In genomic region chr12:25096640-25097051, GRCm38 (mm10) we compare ENCODE assay signal across 8 mouse cellular contexts. TPM values are rescaled to one million over a fixed set of nuclear protein-coding genes. Genes with fewer than 3 reads are reported as not detected.
DNase-seq lines count a peak whose midpoint lies in the region; ATAC-seq and TF ChIP-seq lines count a peak whose summit lies in the region.

No protein-coding gene starts in this region.

- peak overlapping the region; percentile 58; the same call in 1 of the 2 replicates for H3K9ac ChIP-seq in hindbrain, embryonic 11.5 days (ENCODE audit: low read depth, low read length)
- peak overlapping the region; percentile 53 for H3K9ac ChIP-seq in liver, embryonic 12.5 days

- no peak for TF ChIP-seq POLR2A in bone marrow macrophage, adult 2 months (IDR thresholded peaks at IDR 0.05; ENCODE audit: borderline replicate concordance, low read depth, low read length)

- no peak for TF ChIP-seq CTCF in bone marrow macrophage, adult 2 months (IDR thresholded peaks at IDR 0.05; ENCODE audit: low read depth, low read length)

- H3K36me3 ChIP-seq in hindbrain, embryonic 11.5 days (ENCODE audit: control insufficient read depth, insufficient read depth, low read length), result no peaks in the 10 kb centered on the region
- H3K36me3 ChIP-seq in liver, embryonic 12.5 days, result no peaks in the 10 kb centered on the region

- H3K4me1 ChIP-seq in bone marrow macrophage, adult 2 months (ENCODE audit: control insufficient read depth, insufficient read depth, low read length), result peaks cover 17% of the 10 kb centered on the region
- peaks cover 19% of the 10 kb centered on the region; the same call in 1 of the 2 replicates for H3K4me1 ChIP-seq in hindbrain, embryonic 11.5 days (replicated peaks; ENCODE audit: control insufficient read depth, insufficient read depth, low read length)
- peaks cover 38% of the 10 kb centered on the region for H3K4me1 ChIP-seq in liver, embryonic 12.5 days

- under 1% methylated on average over 15 of the region's 15 CpGs for WGBS in hindbrain, embryonic 11.5 days
- 2% methylated on average over 15 of the region's 15 CpGs for WGBS in liver, embryonic 12.5 days (ENCODE audit: insufficient replicate concordance)

- peak overlapping the region; percentile 95 for H3K4me2 ChIP-seq in hindbrain, embryonic 11.5 days (replicated peaks; ENCODE audit: low read depth, low read length)
- peak overlapping the region; percentile 70 for H3K4me2 ChIP-seq in liver, embryonic 12.5 days

- H3K9me3 ChIP-seq in hindbrain, embryonic 11.5 days (ENCODE audit: control insufficient read depth, low read length), result no peaks in the 10 kb centered on the region
- H3K9me3 ChIP-seq in liver, embryonic 12.5 days (replicated peaks), result no peaks in the 10 kb centered on the region

- no peaks in the 10 kb centered on the region for H3K27me3 ChIP-seq in hindbrain, embryonic 11.5 days (ENCODE audit: control insufficient read depth, insufficient read depth, low read length)
- H3K27me3 ChIP-seq in liver, embryonic 12.5 days (replicated peaks), result peaks cover 98% of the 10 kb centered on the region

- H3K27ac ChIP-seq in bone marrow macrophage, adult 2 months (ENCODE audit: insufficient read depth, low read depth, low read length), result peak overlapping the region; percentile 82
- H3K27ac ChIP-seq in hindbrain, embryonic 11.5 days (ENCODE audit: low read depth, low read length), result peak overlapping the region; percentile 83
- H3K27ac ChIP-seq in liver, embryonic 12.5 days, result peak overlapping the region; percentile 65

- H3K4me3 ChIP-seq in bone marrow macrophage, adult 2 months (ENCODE audit: insufficient read depth, low read length), result peak overlapping the region; percentile 63
- peak overlapping the region; percentile 67 for H3K4me3 ChIP-seq in hindbrain, embryonic 11.5 days (ENCODE audit: low read depth, low read length)
- peak overlapping the region; percentile 60 for H3K4me3 ChIP-seq in liver, embryonic 12.5 days

- no peak for ATAC-seq in hindbrain, embryonic 11.5 days (ENCODE audit: low FRiP score)
- no peak for ATAC-seq in liver, embryonic 12.5 days
- ATAC-seq in erythroid progenitor cell, adult 5-6 weeks (replicated peaks; ENCODE audit: low FRiP score, poor library complexity, severe bottlenecking), result no peak

- DNase-seq in kidney, adult 11 months, result peak; percentile 64
- no peak for DNase-seq in kidney, adult 18-20 months
- peak; percentile 69 for DNase-seq in hindbrain, embryonic 11.5 days (ENCODE audit: low spot score)
- DNase-seq in urinary bladder, postnatal 25 days (ENCODE audit: low spot score), result no peak
- DNase-seq in gastrocnemius, adult 8-10 months (ENCODE audit: low spot score in 2 of 2), result no peak

RNA-seq across cellular contexts. Expression of gene Id2, which starts 0.3 kb away (rescaled TPM):
- 50.5 and 56.2 TPM in 2 replicates for polyA plus RNA-seq in bone marrow macrophage, adult 2 months (2012; ENCODE audit: insufficient read depth, insufficient read length, missing spikeins)
- 394 and 397 TPM in 2 replicates for polyA plus RNA-seq in hindbrain, embryonic 11.5 days (2014; fragmentation: Nextera tagmentation; extraction: Ambion mirVana)
- 111 and 112 TPM in 2 replicates for polyA plus RNA-seq in liver, embryonic 12.5 days (2016; fragmentation: Nextera tagmentation; extraction: Ambion mirVana)
- 37.5 and 40.7 TPM in 2 replicates for total RNA-seq in erythroid progenitor cell, adult 5-6 weeks (2015; ENCODE audit: low replicate concordance)
- 10.3 and 13.1 TPM in 2 replicates for total RNA-seq in erythroid progenitor cell, adult 5-6 weeks (2017; ENCODE audit: low replicate concordance)
- 1 to 10 TPM; 1.1 to 1.8 (median 1.3) TPM for total RNA-seq in gastrocnemius, adult 8-10 months (2022)

Comparison
In these comparisons a context has a peak if more than half of its experiments do, and no peak if none do; other contexts are left out.
1. DNase-seq: peak in kidney, adult 11 months (single experiment) and hindbrain, embryonic 11.5 days (single experiment); none in kidney, adult 18-20 months (single experiment), urinary bladder, postnatal 25 days (single experiment) and gastrocnemius, adult 8-10 months (0 of 2).
2. Peak in every context shown above with its lines, with median percentiles within 50 percentile points of each other: H3K27ac ChIP-seq and H3K4me3 ChIP-seq.